Mouse (Mus musculus) liver, adult 2 months (tissue): ENCODE measurements at regions not wholly inside any gene's neighbourhood (a gene's known extent, or its start where the extent isn't known, plus 50 kb on each side); places are given as distances from the start of the nearest gene placed in this dataset.

Experiments used
- CTCF ChIP-seq: fragments of 200-500 bp; IDR thresholded peaks from 2 replicates; pipeline ENCODE4 v1.5.1; 2011; ENCODE audit warnings: low read depth, low read length, control low read depth
- POLR2A ChIP-seq: fragments of 200-500 bp; IDR thresholded peaks from 2 replicates; pipeline ENCODE4 v1.6.1; 2011; ENCODE audit warnings: low read length, control low read depth; ENCODE audit not compliant: insufficient read depth; ENCODE audit errors: extremely low read depth

DNA sequence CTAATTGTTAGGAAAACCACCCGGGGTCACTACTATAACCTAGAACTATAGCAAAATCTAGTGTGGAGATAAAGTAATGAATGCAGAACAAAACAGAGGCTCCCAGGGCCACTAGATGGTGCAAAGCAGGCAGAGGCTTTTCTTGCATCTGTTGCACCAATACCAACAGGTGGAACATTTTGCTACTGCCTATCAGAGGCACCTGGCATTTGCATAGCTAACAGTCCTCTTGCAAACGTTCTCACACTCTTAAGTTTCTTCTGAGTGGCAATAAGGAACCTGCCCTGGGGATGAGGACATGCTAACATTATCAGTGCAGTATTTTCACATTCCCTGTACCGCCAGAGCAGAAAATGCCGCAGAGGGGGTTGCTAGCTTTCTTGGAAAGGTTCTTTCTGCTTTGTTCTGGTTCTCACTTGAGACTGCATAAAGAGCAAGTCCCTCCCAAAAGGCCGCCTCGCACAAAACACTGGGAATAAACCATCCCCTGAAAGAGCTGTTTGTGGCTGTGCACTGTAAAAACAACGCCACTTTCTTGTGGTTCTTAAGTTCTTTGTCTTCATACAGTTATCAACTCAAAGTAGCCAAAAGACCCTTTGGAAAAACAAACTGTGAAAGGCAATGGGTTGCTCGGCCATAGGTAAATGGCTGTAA, 193.2 kb upstream of the Smim15 start:
- TF ChIP-seq POLR2A (no peak), CTCF (no peak)
